Mouse (Mus musculus) megakaryocyte, embryonic 14.5 days (primary cell): ENCODE measurements around the gene Dexi.

Experiments
- FLI1 ChIP-seq: IDR thresholded peaks from 2 replicates; pipeline ENCODE4 v1.6.1; 2012; ENCODE audit warnings: low read length, inconsistent platforms, mixed read lengths
- GATA1 ChIP-seq: IDR thresholded peaks from 3 replicates; pipeline ENCODE4 v1.6.1; 2012; ENCODE audit warnings: mixed read lengths, low read length, inconsistent platforms, borderline replicate concordance

DNA sequence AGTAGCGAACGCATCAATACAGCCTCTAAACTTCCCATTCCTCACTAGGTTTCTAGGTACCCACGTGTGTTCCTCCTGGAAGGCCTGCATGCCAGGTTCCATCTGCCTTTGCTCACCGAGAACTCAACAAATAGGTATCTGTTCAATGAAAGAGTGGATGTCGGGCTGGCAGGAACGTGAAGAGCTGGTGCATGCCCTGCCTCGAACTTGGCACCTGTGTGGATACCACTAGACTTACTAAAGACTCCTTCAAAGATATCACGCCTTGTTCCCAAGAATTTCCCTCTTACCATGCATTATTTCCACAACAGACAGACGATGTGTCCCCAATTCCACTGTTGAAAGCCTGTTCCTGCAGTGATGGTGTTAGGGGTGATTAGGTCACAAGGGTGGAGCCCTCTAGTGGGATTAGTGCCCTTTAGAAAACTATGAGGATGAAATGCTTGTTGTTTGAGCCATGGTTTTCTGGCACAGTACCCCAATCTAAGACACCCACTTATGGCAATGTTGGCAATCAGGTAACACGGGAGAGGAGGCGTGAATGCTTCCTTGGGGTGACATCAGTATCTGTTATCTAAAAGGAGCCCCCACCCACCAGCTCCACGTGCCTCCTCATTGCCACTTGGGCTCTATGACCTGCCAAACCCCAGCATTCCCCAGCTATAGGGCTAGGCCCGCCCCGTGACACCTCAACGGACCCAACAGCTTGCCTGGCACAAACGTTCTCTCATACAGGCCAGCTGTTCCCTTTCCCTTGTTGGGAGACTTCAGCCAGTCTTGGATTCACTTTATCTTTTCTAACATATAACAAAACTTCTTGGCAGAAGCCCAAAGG lies 1.9 kb downstream of the Dexi start:
- TF ChIP-seq GATA1: no peak
- TF ChIP-seq FLI1: no peak
